In the genomic region with DNA sequence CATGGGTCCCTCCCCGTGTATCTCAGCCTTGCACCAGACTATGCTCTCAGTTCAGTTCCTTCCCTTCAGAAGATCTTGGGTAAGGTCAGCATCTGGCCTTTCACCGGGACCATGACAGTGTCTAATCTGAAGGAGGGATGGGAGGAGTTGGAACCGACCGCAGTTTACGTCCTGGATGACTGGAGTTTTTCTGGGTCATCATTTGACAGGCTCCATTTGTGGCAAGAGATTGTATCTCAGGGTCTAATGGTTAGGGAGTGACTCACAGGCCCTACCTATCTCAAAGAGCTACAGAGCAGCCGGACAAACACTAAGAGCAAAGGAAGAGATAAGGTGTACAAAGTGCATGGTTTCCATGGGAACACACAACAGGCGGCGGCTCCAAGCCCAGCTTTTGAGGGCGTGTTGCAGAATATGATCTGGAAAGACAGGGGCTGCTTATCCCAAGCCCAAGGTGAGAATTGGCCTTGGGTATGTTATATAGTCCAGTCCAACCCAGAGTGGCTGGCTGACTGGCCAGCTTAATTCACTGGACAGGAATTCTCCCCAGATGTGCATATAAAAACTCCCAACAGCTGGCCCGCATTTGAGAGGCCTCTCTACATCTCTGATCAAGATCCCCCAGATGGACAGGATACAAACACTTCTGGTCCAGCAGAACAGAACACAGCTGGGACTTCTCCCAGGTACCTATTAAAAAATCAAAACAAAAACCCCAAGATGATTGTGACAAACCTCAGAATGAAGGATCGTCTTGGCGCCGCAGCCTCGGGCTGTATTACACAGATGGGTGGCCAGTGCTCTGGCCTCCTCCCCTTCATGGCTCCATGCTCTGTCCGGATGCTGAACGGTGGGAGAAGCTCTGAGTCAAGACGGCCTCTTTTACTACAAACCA, we compare ENCODE assay signal across 10 mouse cellular contexts. TPM values are rescaled to one million over a fixed set of nuclear protein-coding genes. Genes with fewer than 3 reads are reported as not detected.
DNase-seq lines count a peak whose midpoint lies in the region; ATAC-seq and TF ChIP-seq lines count a peak whose summit lies in the region.
"Had no signal": no experiment of that assay in that cellular context is flagged by ENCODE, and none has a peak within 500 bp of the region (broad histone marks: within the 10 kb centered on the region; RNA-seq: fewer than 3 reads in every experiment).

No protein-coding gene starts in this region.

- no peaks in the 10 kb centered on the region for H3K36me3 ChIP-seq in intestine, embryonic 14.5 days (ENCODE audit: control insufficient read depth, insufficient read depth, low read length)
- H3K36me3 ChIP-seq in lung, embryonic 16.5 days (ENCODE audit: control insufficient read depth, insufficient read depth, low read length) = no peaks in the 10 kb centered on the region
- H3K36me3 ChIP-seq in thymus, adult 2 months (ENCODE audit: control insufficient read depth, insufficient read depth, low read length) = no peaks in the 10 kb centered on the region
- no peaks in the 10 kb centered on the region for H3K36me3 ChIP-seq in neural tube, embryonic 15.5 days

- ATAC-seq in intestine, embryonic 14.5 days (replicated peaks; ENCODE audit: low FRiP score, low TSS enrichment, low read depth) = peak; percentile 85
- ATAC-seq in lung, embryonic 16.5 days (ENCODE audit: low read depth) = peak; percentile 55
- ATAC-seq in neural tube, embryonic 15.5 days (ENCODE audit: low FRiP score) = no peak

- H3K27me3 ChIP-seq in intestine, embryonic 14.5 days (replicated peaks; ENCODE audit: control insufficient read depth, insufficient read depth, low read length) = no peaks in the 10 kb centered on the region
- no peaks in the 10 kb centered on the region for H3K27me3 ChIP-seq in lung, embryonic 16.5 days (ENCODE audit: control insufficient read depth, insufficient read depth, low read depth, low read length)
- no peaks in the 10 kb centered on the region for H3K27me3 ChIP-seq in thymus, adult 2 months (ENCODE audit: control insufficient read depth, insufficient read depth, low read length)
- no peaks in the 10 kb centered on the region for H3K27me3 ChIP-seq in neural tube, embryonic 15.5 days (replicated peaks)

- TF ChIP-seq POLR2A in thymus, adult 2 months (IDR thresholded peaks at IDR 0.05; ENCODE audit: control insufficient read depth, extremely low read depth, insufficient read depth, low read length, poor library complexity) = no peak

- H3K4me2 ChIP-seq in intestine, embryonic 14.5 days (ENCODE audit: low read length) = no peak overlapping the region
- no peak overlapping the region for H3K4me2 ChIP-seq in lung, embryonic 16.5 days (ENCODE audit: low read depth, low read length)
- H3K4me2 ChIP-seq in neural tube, embryonic 15.5 days = no peak overlapping the region

- no peak overlapping the region for H3K9ac ChIP-seq in intestine, embryonic 14.5 days (ENCODE audit: low read length)
- no peak overlapping the region for H3K9ac ChIP-seq in lung, embryonic 16.5 days (ENCODE audit: low read length)
- no peak overlapping the region for H3K9ac ChIP-seq in neural tube, embryonic 15.5 days (replicated peaks)

- intact Hi-C loops in heart, postnatal 25 days (cut with DNase I) = loop anchor here (5.0 kb wide), 1 partner anchor 93 kb away; no protein-coding TSS in a partner anchor

- TF ChIP-seq CTCF in thymus, adult 2 months (IDR thresholded peaks at IDR 0.05; ENCODE audit: borderline replicate concordance, control insufficient read depth, extremely low read depth, insufficient read depth, low read length, poor library complexity) = no peak

- H3K4me1 ChIP-seq in intestine, embryonic 14.5 days (replicated peaks; ENCODE audit: control insufficient read depth, insufficient read depth, low read length) = peaks cover 18% of the 10 kb centered on the region
- H3K4me1 ChIP-seq in lung, embryonic 16.5 days (replicated peaks; ENCODE audit: control insufficient read depth, insufficient read depth, low read length) = peaks cover 28% of the 10 kb centered on the region
- H3K4me1 ChIP-seq in thymus, adult 2 months (replicated peaks; ENCODE audit: control insufficient read depth, insufficient read depth, low read length) = no peaks in the 10 kb centered on the region
- peaks cover 4% of the 10 kb centered on the region; the same call in 1 of the 2 replicates for H3K4me1 ChIP-seq in neural tube, embryonic 15.5 days

- peak overlapping the region; percentile 43 for H3K27ac ChIP-seq in intestine, embryonic 14.5 days (ENCODE audit: low read depth)
- H3K27ac ChIP-seq in lung, embryonic 16.5 days (ENCODE audit: low read length) = peak overlapping the region; percentile 63
- H3K27ac ChIP-seq in thymus, adult 2 months (ENCODE audit: control insufficient read depth, insufficient read depth, low read length) = no peak overlapping the region
- no peak overlapping the region for H3K27ac ChIP-seq in neural tube, embryonic 15.5 days (replicated peaks)

- peaks cover 3% of the 10 kb centered on the region for H3K9me3 ChIP-seq in intestine, embryonic 14.5 days (ENCODE audit: control insufficient read depth, low read length)
- H3K9me3 ChIP-seq in lung, embryonic 16.5 days (ENCODE audit: control insufficient read depth, low read length) = 0 out of 2 replicates have a peak, but pooled peaks cover 2% of the 10 kb centered on the region
- H3K9me3 ChIP-seq in neural tube, embryonic 15.5 days (replicated peaks) = no peaks in the 10 kb centered on the region

- 40% methylated on average over 17 of the region's 17 CpGs for WGBS in intestine, embryonic 14.5 days
- 30% methylated on average over 17 of the region's 17 CpGs for WGBS in lung, embryonic 16.5 days
- 93% methylated on average over 17 of the region's 17 CpGs for WGBS in thymus, adult 2 months
- WGBS in neural tube, embryonic 15.5 days = 86% methylated on average over 17 of the region's 17 CpGs

- DNase-seq in heart, adult 11 months = peak; percentile 95
- DNase-seq in heart, postnatal 25 days (ENCODE audit: low spot score) = no peak
- peak; percentile 66 for DNase-seq in MEL-GATA-1-ER (ENCODE audit: extremely low read depth, low read depth)
- peak; percentile 71 for DNase-seq in intestine, embryonic 14.5 days (ENCODE audit: low spot score)
- DNase-seq in thymus, adult 2 months = no peak
- DNase-seq in kidney, adult 8-10 months = no peak
- DNase-seq: layer of hippocampus, adult 9-11 months had no signal

- no peak overlapping the region for H3K4me3 ChIP-seq in intestine, embryonic 14.5 days (ENCODE audit: low read depth, low read length)
- no peak overlapping the region for H3K4me3 ChIP-seq in lung, embryonic 16.5 days (ENCODE audit: low read length)
- H3K4me3 ChIP-seq in thymus, adult 2 months (ENCODE audit: control insufficient read depth, insufficient read depth, low read length) = no peak overlapping the region
- no peak overlapping the region for H3K4me3 ChIP-seq in neural tube, embryonic 15.5 days (replicated peaks)
- H3K4me3 ChIP-seq: megakaryocyte, embryonic 14.5 days had no signal

RNA-seq across cellular contexts. Expression of gene Capzb, which starts 12.7 kb away (rescaled TPM):
- total RNA-seq in heart, postnatal 25 days (2021) = 100 to 1,000 TPM; 415 to 449 TPM
- polyA plus RNA-seq in intestine, embryonic 14.5 days (2014; fragmentation: Nextera tagmentation; extraction: Ambion mirVana) = 313 and 325 TPM in 2 replicates
- polyA plus RNA-seq in lung, embryonic 16.5 days (2015; fragmentation: Nextera tagmentation; extraction: Ambion mirVana) = 454 and 473 TPM in 2 replicates
- 167 and 213 TPM in 2 replicates for polyA plus RNA-seq in thymus, adult 2 months (2012; rRNA removed)
- polyA plus RNA-seq in neural tube, embryonic 15.5 days (2015; fragmentation: Nextera tagmentation; extraction: Ambion mirVana) = 323 and 359 TPM in 2 replicates

RNA-seq across cellular contexts. Expression of gene Minos1, which starts 49.1 kb away (rescaled TPM):
- 100 to 1,000 TPM; 782 to 827 TPM for total RNA-seq in heart, postnatal 25 days (2021)
- 530 and 580 TPM in 2 replicates for polyA plus RNA-seq in intestine, embryonic 14.5 days (2014; fragmentation: Nextera tagmentation; extraction: Ambion mirVana)
- polyA plus RNA-seq in lung, embryonic 16.5 days (2015; fragmentation: Nextera tagmentation; extraction: Ambion mirVana) = 548 and 571 TPM in 2 replicates
- polyA plus RNA-seq in thymus, adult 2 months (2012; rRNA removed) = 38.0 and 65.3 TPM in 2 replicates
- 440 and 466 TPM in 2 replicates for polyA plus RNA-seq in neural tube, embryonic 15.5 days (2015; fragmentation: Nextera tagmentation; extraction: Ambion mirVana)

Comparison
In these comparisons a context has a peak if more than half of its experiments do, and no peak if none do; other contexts are left out.
1. DNase-seq: peak in heart, adult 11 months (single experiment), MEL-GATA-1-ER (single experiment) and intestine, embryonic 14.5 days (single experiment); none in heart, postnatal 25 days (single experiment), thymus, adult 2 months (single experiment) and kidney, adult 8-10 months (0 of 2).
2. H3K27ac ChIP-seq: peak in intestine, embryonic 14.5 days (single experiment) and lung, embryonic 16.5 days (single experiment); none in thymus, adult 2 months (single experiment) and neural tube, embryonic 15.5 days (single experiment).